10 mouse cellular contexts compared by ENCODE assay signal in the genomic region with DNA sequence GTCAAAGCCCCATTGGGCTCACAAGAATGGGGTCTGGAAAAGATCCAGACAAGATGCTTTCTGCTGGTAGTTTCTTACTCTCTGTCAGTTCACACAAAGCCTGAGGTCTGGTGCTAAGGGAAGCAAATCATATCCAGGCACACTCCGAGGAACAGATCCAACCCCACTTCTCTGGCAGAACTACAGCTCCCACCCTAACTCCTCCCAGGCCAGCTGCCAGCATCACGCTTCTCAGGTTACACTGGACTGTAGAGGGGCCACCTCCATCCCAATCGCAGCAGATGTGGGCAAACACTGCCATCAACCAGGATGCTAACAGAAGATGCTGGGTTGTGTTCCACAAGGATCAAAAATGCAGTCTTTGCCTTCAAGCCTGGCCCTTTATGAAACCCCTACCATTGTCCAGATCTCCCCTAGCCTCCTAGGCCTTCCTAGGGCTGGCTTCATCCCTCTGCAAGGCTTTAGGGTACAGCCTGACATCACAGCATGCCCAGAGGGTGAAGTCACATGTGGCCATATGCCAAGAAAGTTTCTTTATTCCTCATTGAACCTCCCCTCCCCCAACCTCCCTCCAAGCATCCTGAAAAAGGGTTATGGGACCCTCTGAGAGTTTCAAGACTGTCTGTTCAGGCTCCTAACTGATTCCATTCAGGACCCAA.
A peak's percentile ranks its signal among the peaks of the same experiment; 100 is the strongest.
DNase-seq lines count a peak whose midpoint lies in the region; ATAC-seq and TF ChIP-seq lines count a peak whose summit lies in the region.
"Had no signal": no experiment of that assay in that cellular context is flagged by ENCODE, and none has a peak within 500 bp of the region (broad histone marks: within the 10 kb centered on the region; RNA-seq: fewer than 3 reads in every experiment).

No protein-coding gene starts in this region.

- peak; percentile 76 for ATAC-seq in heart, embryonic 12.5 days (ENCODE audit: insufficient number of reproducible peaks, low FRiP score)
- ATAC-seq in midbrain, postnatal 0 days (ENCODE audit: low FRiP score): no peak
- ATAC-seq in midbrain, embryonic 16.5 days: no peak
- ATAC-seq in stomach, embryonic 14.5 days (ENCODE audit: insufficient number of reproducible peaks, insufficient read depth, low FRiP score, low read depth): peak; percentile 49; the same call in 1 of the 2 replicates
- ATAC-seq: activated CD4-positive, CD25-positive, alpha-beta regulatory T cell, adult 4 months had no signal

- H3K27ac ChIP-seq in heart, embryonic 12.5 days (ENCODE audit: poor library complexity, severe bottlenecking): peak overlapping the region; percentile 17; the same call in 1 of the 2 replicates
- H3K27ac ChIP-seq in midbrain, postnatal 0 days (ENCODE audit: low read depth, low read length): no peak overlapping the region
- no peak overlapping the region for H3K27ac ChIP-seq in midbrain, embryonic 16.5 days (ENCODE audit: low read length)
- H3K27ac ChIP-seq in stomach, embryonic 14.5 days (ENCODE audit: low read length): no peak overlapping the region
- H3K27ac ChIP-seq: liver, embryonic 14.5 days had no signal

- no peaks in the 10 kb centered on the region for H3K27me3 ChIP-seq in heart, embryonic 12.5 days (replicated peaks)
- H3K27me3 ChIP-seq in midbrain, postnatal 0 days (ENCODE audit: insufficient read depth, low read length): no peaks in the 10 kb centered on the region
- H3K27me3 ChIP-seq in midbrain, embryonic 16.5 days (ENCODE audit: control insufficient read depth, insufficient read depth, low read depth, low read length): no peaks in the 10 kb centered on the region
- H3K27me3 ChIP-seq in stomach, embryonic 14.5 days (ENCODE audit: control insufficient read depth, insufficient read depth, low read length): no peaks in the 10 kb centered on the region

- no peaks in the 10 kb centered on the region for H3K36me3 ChIP-seq in heart, embryonic 12.5 days
- H3K36me3 ChIP-seq in midbrain, postnatal 0 days (ENCODE audit: insufficient read depth, low read length): no peaks in the 10 kb centered on the region
- H3K36me3 ChIP-seq in midbrain, embryonic 16.5 days (ENCODE audit: control insufficient read depth, insufficient read depth, low read length): no peaks in the 10 kb centered on the region
- H3K36me3 ChIP-seq in stomach, embryonic 14.5 days (ENCODE audit: control insufficient read depth, insufficient read depth, low read length): no peaks in the 10 kb centered on the region

- intact Hi-C loops in heart, postnatal 36 days (cut with DNase I): no loop called here
- intact Hi-C loops in gastrocnemius, postnatal 14 days (cut with DNase I; ENCODE audit: low total_unique reads): no loop called here

- WGBS in heart, embryonic 12.5 days: 14% methylated on average over 3 of the region's 3 CpGs
- WGBS in midbrain, postnatal 0 days: 48% methylated on average over 3 of the region's 3 CpGs
- WGBS in midbrain, embryonic 16.5 days: 43% methylated on average over 3 of the region's 3 CpGs
- WGBS in stomach, embryonic 14.5 days: 18% methylated on average over 3 of the region's 3 CpGs

- peaks cover 6% of the 10 kb centered on the region for H3K4me1 ChIP-seq in heart, embryonic 12.5 days (replicated peaks)
- no peaks in the 10 kb centered on the region for H3K4me1 ChIP-seq in midbrain, postnatal 0 days (ENCODE audit: insufficient read depth, low read length)
- no peaks in the 10 kb centered on the region for H3K4me1 ChIP-seq in midbrain, embryonic 16.5 days (ENCODE audit: control insufficient read depth, insufficient read depth, low read length)
- no peaks in the 10 kb centered on the region for H3K4me1 ChIP-seq in stomach, embryonic 14.5 days (ENCODE audit: control insufficient read depth, insufficient read depth, low read length)

- no peak overlapping the region for H3K4me3 ChIP-seq in heart, embryonic 12.5 days
- no peak overlapping the region for H3K4me3 ChIP-seq in midbrain, postnatal 0 days (ENCODE audit: low read depth, low read length)
- H3K4me3 ChIP-seq in midbrain, embryonic 16.5 days (ENCODE audit: low read depth, low read length): no peak overlapping the region
- H3K4me3 ChIP-seq in stomach, embryonic 14.5 days (ENCODE audit: low read depth, low read length): no peak overlapping the region

- no peak overlapping the region for H3K4me2 ChIP-seq in heart, embryonic 12.5 days
- no peak overlapping the region for H3K4me2 ChIP-seq in midbrain, postnatal 0 days (ENCODE audit: low read depth, low read length, poor library complexity, severe bottlenecking)
- H3K4me2 ChIP-seq in midbrain, embryonic 16.5 days (ENCODE audit: low read length): no peak overlapping the region
- no peak overlapping the region for H3K4me2 ChIP-seq in stomach, embryonic 14.5 days (replicated peaks; ENCODE audit: low read depth, low read length)

- no peak for DNase-seq in heart, postnatal 36 days
- peak; percentile 5 for DNase-seq in midbrain, postnatal 0 days (ENCODE audit: low spot score)
- peak; percentile 43 for DNase-seq in gastrocnemius, postnatal 14 days
- no peak for DNase-seq in cerebellum, postnatal 36 days
- no peak for DNase-seq in kidney, postnatal 25 days

- H3K9ac ChIP-seq in heart, embryonic 12.5 days: no peak overlapping the region
- no peak overlapping the region for H3K9ac ChIP-seq in midbrain, postnatal 0 days (replicated peaks; ENCODE audit: low read length, poor library complexity, severe bottlenecking)
- no peak overlapping the region for H3K9ac ChIP-seq in midbrain, embryonic 16.5 days (ENCODE audit: low read depth, low read length)
- no peak overlapping the region for H3K9ac ChIP-seq in stomach, embryonic 14.5 days (replicated peaks; ENCODE audit: low read depth, low read length)
- H3K9ac ChIP-seq: liver, embryonic 14.5 days had no signal

- peaks cover 9% of the 10 kb centered on the region; the same call in 1 of the 2 replicates for H3K9me3 ChIP-seq in heart, embryonic 12.5 days (replicated peaks)
- H3K9me3 ChIP-seq in midbrain, postnatal 0 days (ENCODE audit: low read length): no peaks in the 10 kb centered on the region
- no peaks in the 10 kb centered on the region for H3K9me3 ChIP-seq in midbrain, embryonic 16.5 days (replicated peaks; ENCODE audit: control insufficient read depth, low read length, poor library complexity, severe bottlenecking)
- 0 out of 2 replicates have a peak, but pooled peaks cover 2% of the 10 kb centered on the region for H3K9me3 ChIP-seq in stomach, embryonic 14.5 days (ENCODE audit: control insufficient read depth, low read depth, low read length)

- TF ChIP-seq CTCF in midbrain, postnatal 0 days (IDR thresholded peaks at IDR 0.05): no peak

Comparison
In these comparisons a context has a peak if more than half of its experiments do, and no peak if none do; other contexts are left out.
1. ATAC-seq: peak in heart, embryonic 12.5 days (single experiment) and stomach, embryonic 14.5 days (single experiment); none in midbrain, postnatal 0 days (single experiment) and midbrain, embryonic 16.5 days (single experiment).
2. DNase-seq: peak in midbrain, postnatal 0 days (single experiment) and gastrocnemius, postnatal 14 days (single experiment); none in heart, postnatal 36 days (0 of 2), cerebellum, postnatal 36 days (0 of 2) and kidney, postnatal 25 days (0 of 2).